Mouse (Mus musculus): Measurements from ENCODE around the gene Mcoln3. TPM values are rescaled to one million over a fixed set of nuclear protein-coding genes. Genes with fewer than 3 reads are reported as not detected.
A peak's percentile ranks its signal among the peaks of the same experiment; 100 is the strongest.

The Mcoln3 gene
- polyA plus RNA-seq, 1 experiment from 2014 or later: 4.1 TPM

- no peak overlapping the region for H3K4me2 ChIP-seq
- H3K4me1 ChIP-seq (replicated peaks): no peaks in the 10 kb centered on the region
- no peaks in the 10 kb centered on the region for H3K9me3 ChIP-seq
- no peaks in the 10 kb centered on the region for H3K27me3 ChIP-seq
- no peak overlapping the region for H3K9ac ChIP-seq (replicated peaks)
- no peak overlapping the region for H3K4me3 ChIP-seq (replicated peaks)
- no peaks in the 10 kb centered on the region for H3K36me3 ChIP-seq
- 83% methylated on average over 7 of the region's 7 CpGs for WGBS
- no peak overlapping the region for H3K27ac ChIP-seq
- no peak for ATAC-seq (ENCODE audit: insufficient number of reproducible peaks, insufficient read depth, low FRiP score, low TSS enrichment, low read depth)
Measured at GRCm38 (mm10) chr3:146177295-146177694, 60.0 kb downstream of the Mcoln3 start.

DNA sequence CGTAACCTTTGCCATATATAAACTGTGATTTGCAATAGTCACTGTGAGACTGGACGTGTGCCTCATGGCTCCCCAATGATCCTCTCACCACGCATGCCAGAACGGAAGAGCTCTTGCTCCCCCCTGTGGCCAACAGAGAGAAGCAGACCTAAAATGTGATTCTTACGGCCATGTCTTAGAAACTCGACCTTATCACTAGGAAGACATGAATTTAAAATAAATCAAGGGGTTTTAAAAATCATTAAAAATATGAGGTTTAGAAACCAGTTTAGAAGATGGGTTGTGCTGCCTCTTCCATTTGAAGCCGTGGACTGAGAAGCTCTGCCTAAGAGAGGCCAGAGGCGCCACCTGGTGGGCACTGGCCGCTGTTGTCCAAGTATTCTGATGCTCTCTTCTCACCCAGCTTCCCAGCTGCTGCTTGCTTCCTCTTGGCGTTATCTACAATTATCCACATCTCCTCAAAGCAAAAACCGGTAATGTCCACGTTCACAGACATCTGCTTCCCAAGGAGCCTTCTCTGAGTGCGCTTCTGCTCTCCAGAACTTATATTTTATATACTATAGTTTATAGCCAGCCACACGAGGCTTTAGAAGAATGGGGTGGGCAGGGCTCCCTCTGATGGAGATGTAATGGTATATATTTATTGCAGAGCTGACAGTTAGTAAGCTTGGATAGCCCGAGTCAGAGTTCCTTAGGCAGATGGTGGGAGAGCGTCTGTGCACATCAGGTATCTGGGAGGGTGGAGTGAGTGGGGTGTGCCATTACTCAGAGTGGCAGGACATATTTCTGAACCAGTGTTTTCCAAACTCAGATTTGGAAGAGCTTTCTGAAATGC, 60.7 kb downstream of the Mcoln3 start:
- ATAC-seq (ENCODE audit: insufficient number of reproducible peaks, insufficient read depth, low FRiP score, low TSS enrichment, low read depth): no peak; the same call in 1 of the 2 replicates
- no peak overlapping the region for H3K9ac ChIP-seq (replicated peaks)
- H3K4me2 ChIP-seq: peak overlapping the region; percentile 51
- H3K4me3 ChIP-seq (replicated peaks): peak overlapping the region; percentile 28
- no peaks in the 10 kb centered on the region for H3K27me3 ChIP-seq
- no peaks in the 10 kb centered on the region for H3K9me3 ChIP-seq
- no peaks in the 10 kb centered on the region for H3K4me1 ChIP-seq (replicated peaks)
- H3K27ac ChIP-seq: no peak overlapping the region
- H3K36me3 ChIP-seq: no peaks in the 10 kb centered on the region
- 6% methylated on average over 16 of the region's 16 CpGs for WGBS

DNA sequence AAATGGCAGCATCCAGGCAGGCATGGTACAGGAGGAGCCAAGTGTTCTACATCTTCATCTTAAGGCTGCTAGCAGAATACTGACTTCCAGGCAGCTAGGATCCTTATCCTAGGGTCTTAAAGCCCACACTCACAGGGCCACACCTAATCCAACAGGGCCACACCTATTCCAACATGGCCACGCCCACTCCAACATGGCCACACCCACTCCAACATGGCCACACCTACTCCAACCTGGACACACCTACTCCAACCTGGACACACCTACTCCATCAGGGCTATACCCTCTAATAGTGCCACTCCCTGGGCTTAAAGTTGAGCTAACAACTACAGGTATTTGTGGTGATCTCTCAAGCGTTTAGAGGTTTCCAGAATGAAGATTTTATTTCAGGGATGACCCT, 63.1 kb downstream of the Mcoln3 start:
- Histone ChIP-seq H3K9me3 (no peaks in the 10 kb centered on the region), H3K4me3 (replicated peaks) (no peak overlapping the region), H3K4me2 (no peak overlapping the region), H3K27ac (no peak overlapping the region), H3K4me1 (replicated peaks) (no peaks in the 10 kb centered on the region), H3K36me3 (no peaks in the 10 kb centered on the region), H3K9ac (replicated peaks) (no peak overlapping the region), H3K27me3 (peaks cover 9% of the 10 kb centered on the region)
- ATAC-seq (ENCODE audit: insufficient number of reproducible peaks, insufficient read depth, low FRiP score, low TSS enrichment, low read depth): no peak
- 43% methylated on average over 2 of the region's 2 CpGs for WGBS

GRCm38 (mm10) chr3:146180986-146181385, 63.7 kb downstream of the Mcoln3 start:
- no peak for ATAC-seq (ENCODE audit: insufficient number of reproducible peaks, insufficient read depth, low FRiP score, low TSS enrichment, low read depth)
- peaks cover 9% of the 10 kb centered on the region for H3K27me3 ChIP-seq
- no peaks in the 10 kb centered on the region for H3K4me1 ChIP-seq (replicated peaks)
- H3K9ac ChIP-seq (replicated peaks): no peak overlapping the region
- no peak overlapping the region for H3K4me2 ChIP-seq
- no peaks in the 10 kb centered on the region for H3K9me3 ChIP-seq
- H3K27ac ChIP-seq: no peak overlapping the region
- no peak overlapping the region for H3K4me3 ChIP-seq (replicated peaks)
- no peaks in the 10 kb centered on the region for H3K36me3 ChIP-seq
- 25% methylated on average over 3 of the region's 3 CpGs for WGBS

DNA sequence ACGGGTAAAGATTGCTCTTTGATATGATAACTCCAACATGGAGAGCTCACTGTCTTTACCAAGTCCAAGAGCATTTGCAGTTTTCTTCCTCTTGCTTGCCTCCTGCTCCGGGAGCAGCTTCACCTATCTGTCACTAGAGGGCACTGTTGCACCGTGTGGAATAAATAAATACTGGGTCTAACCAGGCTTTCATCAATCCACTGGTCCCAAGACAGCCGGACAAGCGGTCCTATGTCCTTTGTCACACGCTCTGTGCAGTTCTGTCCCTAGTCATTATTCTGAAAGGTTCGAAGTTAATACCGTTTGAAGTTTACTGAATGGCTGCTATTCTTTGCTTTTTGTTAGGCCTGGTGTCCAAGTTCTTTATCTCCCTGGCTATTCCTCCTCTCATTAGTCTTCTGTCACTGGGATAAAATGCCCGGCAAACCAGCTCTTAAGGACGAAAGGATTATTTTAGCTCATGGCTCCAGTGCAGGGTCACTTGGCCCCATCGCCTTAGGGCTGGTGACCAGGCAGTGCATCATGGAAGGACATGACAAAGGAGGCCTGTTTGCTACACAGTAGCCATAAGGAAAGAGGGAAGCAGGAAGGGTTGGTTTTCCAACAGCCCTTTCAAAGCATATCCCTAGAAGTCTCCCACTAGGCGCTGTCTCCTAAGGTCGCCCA, 67.9 kb downstream of the Mcoln3 start:
- Histone ChIP-seq H3K4me3 (replicated peaks) (no peak overlapping the region), H3K4me2 (no peak overlapping the region), H3K27ac (no peak overlapping the region), H3K36me3 (no peaks in the 10 kb centered on the region), H3K4me1 (replicated peaks) (no peaks in the 10 kb centered on the region), H3K27me3 (peaks cover 9% of the 10 kb centered on the region), H3K9me3 (no peaks in the 10 kb centered on the region), H3K9ac (replicated peaks) (no peak overlapping the region)
- WGBS: 35% methylated on average over 13 of the region's 13 CpGs
- ATAC-seq (ENCODE audit: insufficient number of reproducible peaks, insufficient read depth, low FRiP score, low TSS enrichment, low read depth): no peak

DNA sequence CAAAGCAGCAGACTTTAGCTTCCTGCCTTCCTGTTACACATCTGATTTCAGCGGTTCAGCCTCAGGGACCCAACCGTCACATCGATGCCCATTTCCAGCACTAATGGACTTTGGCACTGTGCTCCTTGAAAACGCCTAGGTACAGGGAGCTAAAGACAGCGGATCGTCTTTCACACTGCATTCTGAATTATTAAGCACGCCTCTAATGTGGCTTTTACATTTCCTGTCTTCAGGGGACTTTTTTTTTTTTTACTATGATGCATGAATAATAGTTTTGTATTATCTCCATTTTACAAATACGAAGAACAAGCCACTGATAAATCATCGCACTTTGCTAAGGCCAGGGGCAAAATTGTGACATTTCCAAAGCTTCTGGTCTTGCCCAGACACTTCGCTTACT, 68.8 kb downstream of the Mcoln3 start:
- Histone ChIP-seq H3K9ac (replicated peaks) (no peak overlapping the region), H3K27me3 (peaks cover 9% of the 10 kb centered on the region), H3K4me2 (no peak overlapping the region), H3K4me3 (replicated peaks) (no peak overlapping the region), H3K9me3 (no peaks in the 10 kb centered on the region), H3K27ac (no peak overlapping the region), H3K36me3 (no peaks in the 10 kb centered on the region), H3K4me1 (replicated peaks) (no peaks in the 10 kb centered on the region)
- ATAC-seq (ENCODE audit: insufficient number of reproducible peaks, insufficient read depth, low FRiP score, low TSS enrichment, low read depth): no peak
- WGBS: 73% methylated on average over 10 of the region's 10 CpGs

GRCm38 (mm10) chr3:146189933-146190332, 72.7 kb downstream of the Mcoln3 start:
- Histone ChIP-seq H3K36me3 (no peaks in the 10 kb centered on the region), H3K9ac (replicated peaks) (no peak overlapping the region), H3K27me3 (no peaks in the 10 kb centered on the region; the same call in 1 of the 2 replicates), H3K4me2 (no peak overlapping the region), H3K4me3 (replicated peaks) (no peak overlapping the region), H3K9me3 (no peaks in the 10 kb centered on the region), H3K27ac (no peak overlapping the region), H3K4me1 (replicated peaks) (no peaks in the 10 kb centered on the region)
- no peak for ATAC-seq (ENCODE audit: insufficient number of reproducible peaks, insufficient read depth, low FRiP score, low TSS enrichment, low read depth)
- 68% methylated on average over 10 of the region's 10 CpGs for WGBS

Other genes with a start within 250 kb of the Mcoln3 start
- gene Bcl10, start 194.6 kb upstream of the Mcoln3 start, polyA plus RNA-seq (2016; fragmentation: Nextera tagmentation; extraction: Ambion mirVana): 50.8 and 54.6 TPM in 2 replicates
- gene 2410004B18Rik, start 179.4 kb upstream of the Mcoln3 start, polyA plus RNA-seq (2016; fragmentation: Nextera tagmentation; extraction: Ambion mirVana): 47.4 and 55.2 TPM in 2 replicates
- gene Syde2, start 129.6 kb upstream of the Mcoln3 start, polyA plus RNA-seq (2016; fragmentation: Nextera tagmentation; extraction: Ambion mirVana): 2.5 and 3.3 TPM in 2 replicates
- gene Wdr63, start 9.3 kb upstream of the Mcoln3 start, polyA plus RNA-seq (2016; fragmentation: Nextera tagmentation; extraction: Ambion mirVana): not detected in 2 replicates
- gene Mcoln2, start 32.4 kb downstream of the Mcoln3 start, polyA plus RNA-seq (2016; fragmentation: Nextera tagmentation; extraction: Ambion mirVana): 0.60 and 0.70 TPM in 2 replicates
- 0.64 and 1.0 TPM in 2 replicates for gene Lpar3, start 103.5 kb downstream of the Mcoln3 start, polyA plus RNA-seq (2016; fragmentation: Nextera tagmentation; extraction: Ambion mirVana)